Mouse (Mus musculus) neural tube, embryonic 11.5 days (tissue): ENCODE measurements around the gene Btf3l4. TPM values are rescaled to one million over a fixed set of nuclear protein-coding genes. Genes with fewer than 3 reads are reported as not detected.

Experiments
- ATAC-seq: fragments of 200-750 bp; cut with Nextera tagmentation; 2 replicates; pipeline ENCODE4 v1.8.0; 2017; ENCODE audit warnings: moderate number of reproducible peaks, mild to moderate bottlenecking, moderate TSS enrichment, moderate library complexity; ENCODE audit not compliant: insufficient read depth, low FRiP score, low TSS enrichment
- DNase-seq: peaks from one replicate; pipeline ENCODE4 v3.0.0-alpha.2; 2015; ENCODE audit warnings: low spot score
- H3K27ac ChIP-seq: fragments of 300-500 bp; sonication (generic); 2 replicates; pipeline ENCODE4 v1.5.1; 2014; ENCODE audit warnings: low read depth, mild to moderate bottlenecking, low read length
- H3K27me3 ChIP-seq: fragments of 300-500 bp; sonication (generic); 2 replicates; pipeline ENCODE4 v1.6.1; 2014; ENCODE audit warnings: mild to moderate bottlenecking, low read length, mixed read lengths; ENCODE audit not compliant: control insufficient read depth, insufficient read depth
- H3K36me3 ChIP-seq: fragments of 300-500 bp; sonication (generic); 2 replicates; pipeline ENCODE4 v1.6.1; 2014; ENCODE audit warnings: mild to moderate bottlenecking, low read length, moderate library complexity, mixed read lengths; ENCODE audit not compliant: control insufficient read depth, insufficient read depth
- H3K4me1 ChIP-seq: fragments of 300-500 bp; sonication (generic); 2 replicates; pipeline ENCODE4 v1.6.1; 2014; ENCODE audit warnings: low read length, mixed read lengths; ENCODE audit not compliant: control insufficient read depth, insufficient read depth
- H3K4me2 ChIP-seq: fragments of 300-500 bp; sonication (generic); 2 replicates; pipeline ENCODE4 v1.6.1; 2014; ENCODE audit warnings: low read depth, mild to moderate bottlenecking, moderate library complexity
- H3K4me3 ChIP-seq: fragments of 300-500 bp; sonication (generic); 2 replicates; pipeline ENCODE4 v1.5.1; 2014; ENCODE audit warnings: low read depth, low read length
- H3K9ac ChIP-seq: fragments of 300-500 bp; sonication (generic); 2 replicates; pipeline ENCODE4 v1.6.1; 2014; ENCODE audit warnings: mild to moderate bottlenecking, low read length
- H3K9me3 ChIP-seq: fragments of 300-500 bp; sonication (generic); 2 replicates; pipeline ENCODE4 v1.6.1; 2016; ENCODE audit warnings: low read length; ENCODE audit not compliant: control insufficient read depth
- WGBS: fragments of 180-500 bp; shearing (Covaris S2); extraction: QIAGEN DNeasy Blood & Tissue Kit; methylation state at CpG from one replicate; pipeline ENCODE4 v1.1.7; 2014; 5-methylcytosine and 5-hydroxymethylcytosine counted together
- polyA plus RNA-seq: library from polyadenylated mRNA; unstranded; fragments of >200 nt; fragmentation: Nextera tagmentation; extraction: Ambion mirVana; gene quantifications from 2 replicates; pipeline ENCODE4 v1.2.1, GENCODE M21; 2014

Gene Btf3l4
- polyA plus RNA-seq, 1 experiment from 2014 or later: 235 TPM

- WGBS: 0% methylated on average over 6 of the region's 6 CpGs
- Histone ChIP-seq H3K27me3 (no peaks in the 10 kb centered on the region), H3K9me3 (no peaks in the 10 kb centered on the region), H3K9ac (peak overlapping the region; percentile 100), H3K4me1 (peaks cover 13% of the 10 kb centered on the region; the same call in 1 of the 2 replicates), H3K4me3 (peak overlapping the region; percentile 91), H3K36me3 (no peaks in the 10 kb centered on the region), H3K27ac (peak overlapping the region; percentile 99), H3K4me2 (peak overlapping the region; percentile 84)
- ATAC-seq (no peak), DNase-seq (no peak)
Observed at GRCm38 (mm10) chr4:108833828-108834114, 357 bp upstream of the Btf3l4 start.

- no peaks in the 10 kb centered on the region for H3K27me3 ChIP-seq
- WGBS: 89% methylated on average over 1 of the region's 1 CpGs
- no peak overlapping the region for H3K27ac ChIP-seq
- no peak for DNase-seq
- H3K4me2 ChIP-seq: no peak overlapping the region
- H3K9ac ChIP-seq: no peak overlapping the region
- H3K9me3 ChIP-seq: no peaks in the 10 kb centered on the region
- H3K4me3 ChIP-seq: no peak overlapping the region
- no peak for ATAC-seq
- peaks cover 4% of the 10 kb centered on the region; the same call in 1 of the 2 replicates for H3K36me3 ChIP-seq
- H3K4me1 ChIP-seq: peaks cover 11% of the 10 kb centered on the region; the same call in 1 of the 2 replicates
Observed at GRCm38 (mm10) chr4:108830698-108831097, 2.7 kb downstream of the Btf3l4 start.

GRCm38 (mm10) chr4:108826643-108827042, 6.8 kb downstream of the Btf3l4 start:
- no peak for ATAC-seq
- Histone ChIP-seq H3K9ac (no peak overlapping the region), H3K9me3 (no peaks in the 10 kb centered on the region), H3K4me3 (no peak overlapping the region), H3K4me2 (no peak overlapping the region), H3K27ac (no peak overlapping the region), H3K27me3 (no peaks in the 10 kb centered on the region), H3K4me1 (peaks cover 2% of the 10 kb centered on the region; the same call in 1 of the 2 replicates), H3K36me3 (peaks cover 12% of the 10 kb centered on the region)
- DNase-seq: no peak
- WGBS: 92% methylated on average over 2 of the region's 2 CpGs

GRCm38 (mm10) chr4:108826096-108826495, 7.3 kb downstream of the Btf3l4 start:
- DNase-seq (no peak), ATAC-seq (no peak)
- Histone ChIP-seq H3K27ac (no peak overlapping the region), H3K9ac (no peak overlapping the region), H3K4me1 (no peaks in the 10 kb centered on the region), H3K4me3 (no peak overlapping the region), H3K27me3 (no peaks in the 10 kb centered on the region), H3K9me3 (no peaks in the 10 kb centered on the region), H3K36me3 (peaks cover 12% of the 10 kb centered on the region), H3K4me2 (no peak overlapping the region)
- 91% methylated on average over 1 of the region's 1 CpGs for WGBS

GRCm38 (mm10) chr4:108825677-108826076, 7.7 kb downstream of the Btf3l4 start:
- no peak for ATAC-seq
- no peak overlapping the region for H3K9ac ChIP-seq

GRCm38 (mm10) chr4:108811550-108811949, 21.9 kb downstream of the Btf3l4 start:
- DNase-seq (no peak), ATAC-seq (no peak)
- WGBS: 73% methylated on average over 6 of the region's 6 CpGs
- Histone ChIP-seq H3K27me3 (no peaks in the 10 kb centered on the region), H3K4me2 (no peak overlapping the region), H3K27ac (no peak overlapping the region), H3K4me3 (no peak overlapping the region), H3K9ac (no peak overlapping the region), H3K4me1 (no peaks in the 10 kb centered on the region), H3K9me3 (no peaks in the 10 kb centered on the region), H3K36me3 (peaks cover 4% of the 10 kb centered on the region)

More at GRCm38 (mm10) chr4:108825677-108826076, 7.7 kb downstream of the Btf3l4 start:
- Histone ChIP-seq H3K4me2 (no peak overlapping the region), H3K36me3 (peaks cover 12% of the 10 kb centered on the region), H3K27ac (no peak overlapping the region), H3K27me3 (no peaks in the 10 kb centered on the region), H3K4me3 (no peak overlapping the region), H3K4me1 (no peaks in the 10 kb centered on the region), H3K9me3 (no peaks in the 10 kb centered on the region)
- no peak for DNase-seq
- WGBS: 96% methylated on average over 3 of the region's 3 CpGs

GRCm38 (mm10) chr4:108811142-108811541, 22.3 kb downstream of the Btf3l4 start:
- DNase-seq (no peak), ATAC-seq (no peak)
- no peaks in the 10 kb centered on the region for H3K4me1 ChIP-seq
- no peak overlapping the region for H3K4me3 ChIP-seq
- no peaks in the 10 kb centered on the region for H3K27me3 ChIP-seq
- no peaks in the 10 kb centered on the region for H3K9me3 ChIP-seq
- no peak overlapping the region for H3K4me2 ChIP-seq
- H3K27ac ChIP-seq: no peak overlapping the region
- H3K36me3 ChIP-seq: peaks cover 4% of the 10 kb centered on the region
- no peak overlapping the region for H3K9ac ChIP-seq
- 66% methylated on average over 4 of the region's 4 CpGs for WGBS

- H3K4me3 ChIP-seq: no peak overlapping the region
- H3K4me1 ChIP-seq: no peaks in the 10 kb centered on the region
- ATAC-seq (no peak), DNase-seq (no peak)
- no peak overlapping the region for H3K4me2 ChIP-seq
- no peak overlapping the region for H3K27ac ChIP-seq
- H3K27me3 ChIP-seq: no peaks in the 10 kb centered on the region
- no peak overlapping the region for H3K9ac ChIP-seq
- H3K36me3 ChIP-seq: no peaks in the 10 kb centered on the region
- WGBS: 81% methylated on average over 2 of the region's 2 CpGs
- H3K9me3 ChIP-seq: no peaks in the 10 kb centered on the region
Observed at GRCm38 (mm10) chr4:108803535-108803934, 29.9 kb downstream of the Btf3l4 start.

GRCm38 (mm10) chr4:108798083-108798830, 35.2 kb downstream of the Btf3l4 start:
- Histone ChIP-seq H3K9ac (no peak overlapping the region), H3K36me3 (no peaks in the 10 kb centered on the region), H3K4me1 (0 out of 2 replicates have a peak, but pooled peaks cover 2% of the 10 kb centered on the region), H3K27me3 (no peaks in the 10 kb centered on the region), H3K4me2 (no peak overlapping the region), H3K27ac (no peak overlapping the region), H3K4me3 (no peak overlapping the region), H3K9me3 (no peaks in the 10 kb centered on the region)
- WGBS: 48% methylated on average over 2 of the region's 2 CpGs
- DNase-seq: peak; percentile 67
- peak; percentile 38; the same call in 1 of the 2 replicates for ATAC-seq
